Mouse (Mus musculus) embryonic stem cell, embryonic (primary cell): ENCODE results near the gene Gm128.

ENCODE experiments used
- CTCF ChIA-PET, 4 experiments: fragments of 300-600 bp in 2 of 4; fragments of 350-600 bp in 2 of 4; sonication (Branson Sonifier 250); formaldehyde crosslinking; loops; one replicate each; lab custom pipeline; 2022; ENCODE audit warnings: inconsistent platforms in 2 of 4; lab: Charles Lee
- POLR2A ChIA-PET, 4 experiments: fragments of 300-600 bp in 2 of 4; fragments of 350-600 bp in 2 of 4; sonication (Branson Sonifier 250); formaldehyde crosslinking; loops; one replicate each; lab custom pipeline; 2022; ENCODE audit warnings: antibody characterized with exemption in 4 of 4, inconsistent platforms in 1 of 4; lab: Charles Lee

Gene Gm128

DNA sequence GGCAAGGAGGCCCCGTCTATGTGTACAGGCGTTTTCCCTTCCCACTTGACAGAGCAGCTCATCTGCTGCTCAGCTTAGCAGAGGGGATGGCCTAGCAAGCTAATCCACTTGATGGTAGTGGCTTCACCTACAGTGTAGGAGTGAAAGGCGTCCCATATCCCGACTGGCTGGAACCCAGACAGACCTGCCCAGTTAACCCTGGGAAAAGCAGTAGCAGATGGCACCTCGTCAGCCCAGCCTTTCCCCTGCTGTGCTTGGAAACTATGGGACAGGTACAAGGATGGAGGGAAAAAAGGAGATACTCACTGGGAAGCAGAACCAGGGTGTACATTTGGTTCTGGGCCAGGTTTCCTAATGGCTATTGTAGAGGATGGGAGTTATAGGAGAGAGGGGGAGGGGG lies 9.0 kb upstream of the Gm128 start:
- CTCF ChIA-PET = no interaction called here

GRCm38 (mm10) chr3:95247660-95248336 lies 6.4 kb upstream of the Gm128 start:
- CTCF ChIA-PET = interaction anchor here in 2 of 4 experiments (0.6 to 0.8 kb wide), 2 partner anchors 23 to 268 kb away, joined by 3 to 4 read pairs; no protein-coding TSS in a partner anchor
- POLR2A ChIA-PET = interaction anchor here in 2 of 4 experiments (0.7 to 2.9 kb wide), 11 partner anchors 10 to 47 kb away, joined by 3 to 11 read pairs (median 3); partner anchors contain the start of gene Gabpb2 (in 1 of the 2)

More for the DNA sequence above, 9.0 kb upstream of the Gm128 start:
- POLR2A ChIA-PET = interaction anchor here in 3 of 4 experiments (1.3 to 3.7 kb wide), 8 partner anchors 9 to 33 kb away, joined by 4 to 18 read pairs (median 10); partner anchors contain the start of genes Gabpb2 (in 2 of the 3), Gm128 (in 2 of the 3) and Prune1 (in 1 of the 3)

DNA sequence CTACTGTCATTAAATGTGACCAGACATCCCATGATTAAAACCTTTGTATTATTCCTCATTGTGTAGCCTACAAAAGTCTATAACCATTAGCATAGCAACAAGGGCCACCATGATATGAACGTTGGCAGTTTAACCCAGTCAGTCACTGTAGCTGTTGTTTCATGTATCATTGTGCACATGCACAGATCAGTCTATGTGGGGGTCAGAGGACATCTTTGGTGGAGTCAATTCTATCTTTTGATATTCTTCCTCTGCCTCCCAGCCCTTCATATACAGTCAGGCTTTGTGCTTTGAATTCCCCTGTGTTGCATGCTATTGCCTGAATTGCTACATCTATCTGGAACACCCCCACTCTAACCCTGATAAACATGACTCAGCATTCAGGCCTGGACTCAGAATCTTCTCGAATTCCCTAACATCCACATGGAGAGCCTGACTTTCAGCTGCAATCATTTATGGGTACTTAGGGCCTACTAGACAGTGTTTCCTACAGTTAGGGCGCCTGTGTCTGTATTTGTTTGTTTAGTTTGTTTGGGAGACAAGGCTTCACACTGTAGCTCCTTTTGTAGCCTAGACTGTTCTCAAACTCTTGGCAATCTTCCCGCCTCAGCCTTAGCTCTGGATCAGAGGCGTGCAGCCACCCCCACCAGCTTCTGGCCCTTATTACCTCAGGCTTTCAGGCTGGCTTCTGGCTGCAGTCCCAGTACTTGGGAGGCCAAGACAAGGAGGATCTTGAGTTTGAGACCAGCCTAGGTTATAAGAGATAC lies 5.2 kb upstream of the Gm128 start:
- POLR2A ChIA-PET = interaction anchor here in 2 of 4 experiments (0.7 to 2.9 kb wide), 3 partner anchors 9 to 17 kb away, joined by 4 to 9 read pairs (median 4); no protein-coding TSS in a partner anchor
- CTCF ChIA-PET = no interaction called here

- POLR2A ChIA-PET = interaction anchor here in 3 of 4 experiments (0.5 to 19.2 kb wide), 11 partner anchors 8 to 385 kb away, joined by 4 to 360 read pairs (median 5); partner anchors contain the start of genes Cdc42se1 (in 3 of the 3), Mllt11 (in 2 of the 3), Bnipl (in 1 of the 3) and Gabpb2 (in 1 of the 3)
- CTCF ChIA-PET = interaction anchor here in 1 of 4 experiments (0.6 kb wide), 1 partner anchor 59 kb away, joined by 3 read pairs; no protein-coding TSS in a partner anchor
Measured at GRCm38 (mm10) chr3:95243086-95243485, 1.7 kb upstream of the Gm128 start.

DNA sequence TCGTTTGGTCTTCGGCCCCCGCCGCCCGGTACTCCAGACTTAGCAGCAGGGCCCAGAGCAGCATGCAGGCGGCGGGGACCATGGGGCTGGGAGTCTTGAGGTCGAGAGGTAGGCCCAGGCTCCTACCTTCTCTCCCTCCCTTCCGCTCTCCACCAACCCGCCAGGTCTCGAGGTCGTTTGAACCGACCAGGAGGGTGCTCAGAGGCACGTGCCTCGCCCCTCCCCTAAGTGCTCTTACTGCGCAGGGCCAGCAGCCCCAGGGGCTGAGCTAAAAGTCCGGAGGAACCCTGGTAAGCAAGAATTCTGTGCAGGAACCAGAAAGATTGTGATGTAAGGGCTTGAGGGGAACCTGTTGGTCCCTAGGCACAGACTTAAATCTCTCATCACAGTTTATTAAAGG lies 498 bp downstream of the Gm128 start:
- POLR2A ChIA-PET = interaction anchor here (0.6 to 19.2 kb wide), 37 partner anchors 9 to 411 kb away, joined by 3 to 360 read pairs (median 5); partner anchors contain the start of genes Bnipl (in 3 of the 4), Gabpb2 (in 3 of the 4), Cdc42se1 (in 2 of the 4) and Mllt11 (in 2 of the 4)
- CTCF ChIA-PET = interaction anchor here in 3 of 4 experiments (0.5 to 2.4 kb wide), 9 partner anchors 10 to 616 kb away, joined by 3 to 8 read pairs (median 4); partner anchors contain the start of genes Bnipl (in 1 of the 3) and Gabpb2 (in 1 of the 3)

DNA sequence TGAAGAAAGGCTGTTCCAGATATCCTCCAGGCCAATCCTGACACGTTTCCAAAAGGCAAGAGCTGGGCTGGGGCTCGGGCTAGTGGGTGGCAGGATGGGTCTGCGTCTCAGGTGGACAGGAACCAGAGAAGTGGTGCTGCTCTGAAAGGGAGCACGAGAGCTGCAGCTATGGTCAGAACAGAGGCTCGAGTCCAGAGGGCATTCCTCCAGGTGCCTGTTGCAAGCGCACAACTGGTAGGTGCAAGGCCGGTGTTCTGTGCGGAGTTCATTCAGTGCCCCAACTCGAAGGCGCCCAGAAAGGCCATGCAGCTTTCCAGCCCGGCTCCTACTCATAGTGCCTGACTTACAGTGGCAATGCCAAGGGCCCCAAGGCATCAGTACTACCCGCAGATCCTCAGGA lies 1.4 kb downstream of the Gm128 start:
- ChIA-PET CTCF (interaction anchor here in 3 of 4 experiments (0.5 to 2.4 kb wide), 5 partner anchors 9 to 97 kb away, joined by 3 to 7 read pairs (median 4); partner anchors contain the start of gene Gabpb2 (in 1 of the 3)), POLR2A (interaction anchor here in 3 of 4 experiments (0.6 to 19.2 kb wide), 20 partner anchors 8 to 224 kb away, joined by 3 to 360 read pairs (median 8); partner anchors contain the start of genes Bnipl (in 2 of the 3), Cdc42se1 (in 2 of the 3), Gabpb2 (in 2 of the 3) and Mllt11 (in 2 of the 3))

DNA sequence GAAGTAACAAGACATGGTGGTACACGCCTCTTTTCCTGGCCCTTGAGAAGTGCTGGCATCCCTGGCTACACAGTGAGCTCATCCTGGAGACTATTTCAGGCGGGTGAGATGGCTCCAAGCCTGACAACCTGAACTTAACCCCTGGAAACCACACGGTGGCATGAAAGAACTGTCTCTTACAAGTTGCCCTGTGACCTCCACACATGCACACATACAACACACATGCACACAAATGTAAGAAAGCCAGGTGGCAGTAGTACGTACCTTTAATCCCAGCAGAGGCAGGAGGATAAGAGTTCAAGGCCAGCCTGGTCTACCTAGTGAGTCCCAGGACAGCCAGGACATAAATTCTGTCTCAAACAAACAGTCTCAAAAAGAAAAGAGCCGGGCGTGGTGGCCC lies 2.4 kb downstream of the Gm128 start:
- CTCF ChIA-PET = interaction anchor here in 1 of 4 experiments (0.9 to 1.4 kb wide), 3 partner anchors 8 to 96 kb away, joined by 3 to 4 read pairs (median 3); no protein-coding TSS in a partner anchor
- POLR2A ChIA-PET = interaction anchor here in 3 of 4 experiments (0.7 to 19.2 kb wide), 12 partner anchors 7 to 79 kb away, joined by 3 to 360 read pairs (median 6); partner anchors contain the start of genes Gabpb2 (in 2 of the 3), Bnipl (in 1 of the 3), Mllt11 (in 1 of the 3) and Sema6c (in 1 of the 3)

GRCm38 (mm10) chr3:95237541-95238099 lies 3.8 kb downstream of the Gm128 start:
- POLR2A ChIA-PET = interaction anchor here in 2 of 4 experiments (0.6 to 19.2 kb wide), 4 partner anchors 9 to 149 kb away, joined by 3 to 360 read pairs (median 13); partner anchors contain the start of genes Gabpb2 (in 2 of the 2) and Cdc42se1 (in 1 of the 2)

GRCm38 (mm10) chr3:95235386-95236301 lies 5.8 kb downstream of the Gm128 start:
- ChIA-PET POLR2A (interaction anchor here in 3 of 4 experiments (0.6 to 19.2 kb wide), 36 partner anchors 8 to 398 kb away, joined by 3 to 360 read pairs (median 4); partner anchors contain the start of genes Gabpb2 (in 2 of the 3), Prune1 (in 2 of the 3), Bnipl (in 1 of the 3) and Cdc42se1 (in 1 of the 3)), CTCF (interaction anchor here in 3 of 4 experiments (0.5 to 1.4 kb wide), 5 partner anchors 12 to 963 kb away, joined by 3 to 5 read pairs (median 3); partner anchors contain the start of genes Gabpb2 (in 1 of the 3) and Tmod4 (in 1 of the 3))

More at GRCm38 (mm10) chr3:95237541-95238099, 3.8 kb downstream of the Gm128 start:
- CTCF ChIA-PET = no interaction called here

DNA sequence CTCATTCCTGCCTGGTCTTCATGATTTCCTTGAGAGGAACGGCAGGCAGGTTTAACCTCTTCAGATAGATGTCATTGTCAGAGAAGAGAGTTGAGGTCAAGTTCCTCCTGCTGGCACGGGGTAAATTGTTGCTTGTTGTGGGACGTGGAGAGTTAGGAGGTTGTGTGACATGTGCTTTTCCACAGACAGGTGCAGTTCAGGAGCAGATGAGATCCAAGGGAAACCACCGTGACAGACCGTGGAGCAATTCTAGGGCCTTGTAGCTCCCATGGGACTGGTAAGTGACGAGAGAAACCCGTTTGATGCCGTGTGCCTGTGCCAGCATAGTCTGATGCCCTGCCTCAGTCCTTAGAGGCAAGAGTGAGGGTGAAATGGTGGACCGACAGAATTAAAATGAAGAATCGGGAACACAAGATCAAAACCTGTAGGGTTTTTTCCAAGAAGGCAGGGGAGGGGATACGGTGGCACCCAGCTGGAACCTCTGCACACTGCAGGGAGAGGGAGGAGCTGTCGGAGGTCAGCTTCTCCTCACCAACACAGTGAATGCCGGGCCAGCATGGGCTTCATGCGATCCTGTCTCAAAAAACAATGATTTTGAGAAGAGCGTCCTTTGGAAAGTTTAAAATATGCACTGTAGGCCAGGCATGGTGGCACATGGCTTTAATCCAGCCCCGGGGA lies 8.0 kb downstream of the Gm128 start:
- ChIA-PET CTCF (interaction anchor here in 1 of 4 experiments (0.7 kb wide), 1 partner anchor 59 kb away, joined by 4 read pairs; no protein-coding TSS in a partner anchor), POLR2A (interaction anchor here in 2 of 4 experiments (0.8 to 19.2 kb wide), 6 partner anchors 9 to 49 kb away, joined by 4 to 360 read pairs (median 8); partner anchors contain the start of genes Gabpb2 (in 2 of the 2), Bnipl (in 1 of the 2), Gm128 (in 1 of the 2) and Mindy1 (in 1 of the 2))

DNA sequence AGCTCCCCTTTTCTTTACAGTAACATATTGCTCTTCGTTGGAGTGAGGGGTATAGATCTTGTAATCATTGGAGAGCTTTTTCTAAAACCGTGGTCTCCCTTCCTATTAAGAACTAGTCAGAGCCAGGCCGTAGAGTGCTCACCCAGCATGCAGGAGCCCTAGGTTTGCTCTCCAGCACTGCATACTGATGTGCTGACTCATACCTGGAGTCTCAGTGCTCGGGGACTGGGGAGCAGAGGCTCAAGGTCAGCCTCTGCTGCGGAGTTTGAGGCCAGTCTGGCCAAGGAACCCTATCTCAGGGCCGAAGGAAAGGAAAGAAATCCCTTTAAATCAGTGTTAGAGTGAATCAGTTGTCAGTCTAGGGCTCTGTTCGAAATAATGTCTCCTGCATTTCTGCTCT lies 8.6 kb downstream of the Gm128 start:
- POLR2A ChIA-PET = interaction anchor here in 3 of 4 experiments (0.6 to 19.2 kb wide), 16 partner anchors 9 to 217 kb away, joined by 3 to 360 read pairs (median 12); partner anchors contain the start of genes Gabpb2 (in 3 of the 3), Gm128 (in 2 of the 3), Prune1 (in 2 of the 3) and Mindy1 (in 1 of the 3)
- CTCF ChIA-PET = no interaction called here

DNA sequence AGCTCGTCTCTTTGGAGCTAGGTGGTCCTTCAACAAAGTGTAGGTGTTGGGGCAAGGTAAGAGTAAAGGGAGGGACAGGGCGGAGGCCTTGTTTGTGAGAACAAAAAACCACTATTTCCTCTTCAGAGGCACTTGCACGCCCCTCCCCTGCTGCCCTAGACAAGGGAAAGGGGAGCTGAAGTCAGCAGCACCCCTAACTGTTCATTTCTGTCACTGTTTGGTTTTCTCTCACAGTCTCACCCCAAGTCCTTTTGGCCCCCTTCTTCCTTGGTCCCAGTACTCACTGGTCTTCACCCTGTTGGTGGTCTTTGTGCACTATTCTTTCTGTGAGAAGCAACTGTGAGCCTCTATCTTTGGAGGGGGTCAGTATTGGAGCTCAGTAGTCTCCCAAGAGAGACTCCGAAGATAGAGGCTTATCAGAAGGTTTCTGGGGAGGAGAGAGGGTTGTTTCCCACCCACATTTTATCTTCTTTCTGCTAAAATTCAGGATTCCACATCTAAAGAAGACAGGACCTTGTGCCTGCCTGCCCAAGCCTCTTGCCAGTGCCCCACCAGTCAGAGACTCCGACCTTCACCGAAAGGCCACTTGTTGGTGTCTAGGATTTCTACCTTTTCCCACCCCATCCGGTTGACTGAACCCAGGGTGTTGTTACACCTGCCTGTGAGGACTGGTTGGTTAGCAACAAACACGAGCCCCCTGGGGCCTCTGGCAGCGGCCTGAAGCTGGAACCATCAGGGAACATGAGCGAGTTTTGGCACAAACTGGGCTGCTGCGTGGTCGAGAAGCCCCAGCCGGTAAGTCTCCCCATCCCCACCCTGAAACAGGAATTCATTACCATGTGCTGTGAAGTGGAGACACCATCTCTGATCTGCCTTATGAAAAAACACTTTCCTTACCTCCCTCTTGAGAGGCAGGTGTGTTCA lies 9.8 kb downstream of the Gm128 start, which contains the start of gene Mllt11:
Gene Mllt11, minus strand, starts transcription at position 874 of the 924 bp plus-strand sequence.
- ChIA-PET CTCF (interaction anchor here (0.5 to 2.1 kb wide), 15 partner anchors 9 to 383 kb away, joined by 3 to 16 read pairs (median 3); partner anchors contain the start of genes Gabpb2 (in 2 of the 4) and Gm128 (in 1 of the 4)), POLR2A (interaction anchor here (0.6 to 19.2 kb wide), 54 partner anchors 7 to 1181 kb away, joined by 3 to 360 read pairs (median 5); partner anchors contain the start of genes Gm128 (in 4 of the 4), Gabpb2 (in 3 of the 4), Bnipl (in 2 of the 4) and Mindy1 (in 2 of the 4))

GRCm38 (mm10) chr3:95230495-95231297 lies 10.7 kb downstream of the Gm128 start:
- ChIA-PET CTCF (interaction anchor here (0.5 to 2.1 kb wide), 16 partner anchors 8 to 87 kb away, joined by 3 to 16 read pairs (median 3); partner anchors contain the start of genes Gabpb2 (in 2 of the 4) and Gm128 (in 1 of the 4)), POLR2A (interaction anchor here (0.6 to 19.2 kb wide), 63 partner anchors 8 to 1182 kb away, joined by 3 to 360 read pairs (median 5); partner anchors contain the start of genes Gm128 (in 4 of the 4), Gabpb2 (in 3 of the 4), Bnipl (in 2 of the 4) and Mindy1 (in 2 of the 4))
